Mouse (Mus musculus): Measurements from ENCODE around the gene Arid1b.

The Arid1b gene

GRCm38 (mm10) chr17:5021303-5022003 lies 27.3 kb downstream of the Arid1b start:
- DNase-seq: no peak

GRCm38 (mm10) chr17:5022019-5022544 lies 27.9 kb downstream of the Arid1b start:
- no peak for DNase-seq

- DNase-seq: no peak
Observed at GRCm38 (mm10) chr17:5023745-5024144, 29.6 kb downstream of the Arid1b start.

GRCm38 (mm10) chr17:5025400-5025799 lies 31.3 kb downstream of the Arid1b start:
- DNase-seq: no peak

- no peak for DNase-seq
Observed at GRCm38 (mm10) chr17:5026578-5026977, 32.4 kb downstream of the Arid1b start.

- no peak for DNase-seq
Observed at GRCm38 (mm10) chr17:5029148-5029547, 35.0 kb downstream of the Arid1b start.

- DNase-seq: no peak
Observed at GRCm38 (mm10) chr17:5030290-5030689, 36.2 kb downstream of the Arid1b start.

GRCm38 (mm10) chr17:5033346-5033745 lies 39.2 kb downstream of the Arid1b start:
- DNase-seq: no peak

- no peak for DNase-seq
Observed at GRCm38 (mm10) chr17:5034201-5034600, 40.1 kb downstream of the Arid1b start.

GRCm38 (mm10) chr17:5036200-5036835 lies 42.2 kb downstream of the Arid1b start:
- no peak for DNase-seq

- no peak for DNase-seq
Observed at GRCm38 (mm10) chr17:5037199-5037598, 43.1 kb downstream of the Arid1b start.

- DNase-seq: no peak
Observed at GRCm38 (mm10) chr17:5039826-5040225, 45.7 kb downstream of the Arid1b start.

GRCm38 (mm10) chr17:5043871-5044270 lies 49.7 kb downstream of the Arid1b start:
- DNase-seq: no peak

- no peak for DNase-seq
Observed at GRCm38 (mm10) chr17:5045613-5046012, 51.5 kb downstream of the Arid1b start.

- DNase-seq: peak; percentile 16 to 30
Observed at GRCm38 (mm10) chr17:5047373-5047772, 53.2 kb downstream of the Arid1b start.

- DNase-seq: no peak
Observed at GRCm38 (mm10) chr17:5050266-5050665, 56.1 kb downstream of the Arid1b start.

- no peak for DNase-seq
Observed at GRCm38 (mm10) chr17:5050970-5051530, 56.9 kb downstream of the Arid1b start.

- DNase-seq: no peak
Observed at GRCm38 (mm10) chr17:5052091-5052799, 58.1 kb downstream of the Arid1b start.

GRCm38 (mm10) chr17:5052800-5053179 lies 58.7 kb downstream of the Arid1b start:
- no peak for DNase-seq

GRCm38 (mm10) chr17:5053201-5053600 lies 59.1 kb downstream of the Arid1b start:
- no peak for DNase-seq

GRCm38 (mm10) chr17:5055412-5055811 lies 61.3 kb downstream of the Arid1b start:
- DNase-seq: no peak

GRCm38 (mm10) chr17:5056654-5057053 lies 62.5 kb downstream of the Arid1b start:
- DNase-seq: no peak

GRCm38 (mm10) chr17:5057286-5057685 lies 63.2 kb downstream of the Arid1b start:
- no peak for DNase-seq
